Mouse (Mus musculus): ENCODE results near the gene Prr5l. TPM values are rescaled to one million over a fixed set of nuclear protein-coding genes. Genes with fewer than 3 reads are reported as not detected.

Gene Prr5l
- 0.02 and 0.03 TPM in 2 replicates for polyA plus RNA-seq (2012)

DNA sequence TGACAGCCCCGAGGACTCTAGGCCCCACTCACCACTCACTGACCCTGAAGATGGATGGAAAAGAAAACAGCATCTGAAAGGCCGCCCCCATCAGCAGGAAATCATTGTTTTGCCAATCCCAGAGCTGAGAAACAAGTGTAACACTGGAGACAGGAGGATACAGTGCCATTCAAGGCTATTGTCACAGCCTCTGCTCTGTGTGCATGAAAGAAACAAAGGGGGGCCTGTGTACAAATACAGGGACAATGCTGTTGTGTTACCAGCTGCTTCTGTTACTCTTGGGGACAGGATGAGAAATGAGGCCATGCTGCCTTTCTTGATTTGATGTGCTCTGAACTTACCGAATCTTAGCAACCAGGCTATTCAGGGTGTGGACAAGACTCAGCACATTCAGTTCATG lies at the start of gene Prr5l:
Gene Prr5l, minus strand, starts transcription at position 30 of the 400 bp plus-strand sequence.
- no peak for TF ChIP-seq TAL1 (IDR thresholded peaks at IDR 0.05; ENCODE audit: low read length)
- TF ChIP-seq GATA1 (IDR thresholded peaks at IDR 0.05; ENCODE audit: low read length), result no peak

DNA sequence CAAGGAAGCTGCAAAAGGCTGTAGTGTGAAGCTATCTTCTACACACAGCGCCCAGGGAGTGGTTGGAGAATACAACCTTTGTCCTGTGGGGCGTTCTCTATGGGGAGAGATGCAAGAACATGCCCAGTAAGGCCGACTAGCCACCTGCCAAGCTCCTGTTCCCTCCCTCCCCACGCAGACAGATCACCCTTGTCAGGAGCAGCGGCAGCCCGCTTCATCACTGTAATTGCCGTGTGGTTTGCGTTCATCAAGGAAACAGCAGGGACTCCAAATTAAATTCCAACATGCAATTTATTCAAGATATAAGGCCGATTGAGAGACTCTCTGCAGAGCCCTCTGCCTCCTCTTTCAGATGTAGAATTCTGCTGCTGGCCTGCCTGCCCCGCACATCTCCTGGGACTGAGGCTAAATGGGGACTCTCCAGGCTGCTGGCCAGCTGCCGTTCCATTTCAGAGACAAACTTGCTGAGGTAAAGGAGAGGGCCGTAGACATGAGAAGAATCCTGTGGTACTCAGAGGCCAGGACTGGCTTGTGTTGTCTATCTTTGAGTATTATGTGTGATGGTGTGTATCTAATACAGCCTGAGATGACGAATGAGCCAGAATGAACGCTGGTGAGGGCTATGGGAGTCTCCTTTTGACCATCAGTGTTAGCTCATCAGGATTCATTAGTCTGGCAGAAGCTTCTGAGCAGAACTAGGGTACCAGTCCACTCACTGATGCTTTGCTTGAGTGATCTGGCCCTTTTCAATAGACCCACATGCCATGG lies 49.5 kb upstream of the Prr5l start:
- H3K4me3 ChIP-seq (replicated peaks), result no peak overlapping the region
- TF ChIP-seq GATA1 (IDR thresholded peaks at IDR 0.05; ENCODE audit: low read length), result no peak
- TF ChIP-seq TAL1 (IDR thresholded peaks at IDR 0.05; ENCODE audit: low read length), result no peak
- no peaks in the 10 kb centered on the region for H3K4me1 ChIP-seq (ENCODE audit: control insufficient read depth)
- H3K27me3 ChIP-seq (ENCODE audit: control insufficient read depth), result no peaks in the 10 kb centered on the region
- no peaks in the 10 kb centered on the region for H3K9me3 ChIP-seq (ENCODE audit: control insufficient read depth, low read length)
- no peaks in the 10 kb centered on the region for H3K36me3 ChIP-seq (ENCODE audit: control insufficient read depth)

More for the DNA sequence above, at the start of gene Prr5l:
- Histone ChIP-seq H3K4me3 (replicated peaks) (no peak within 1 kb of the TSS), H3K4me1 (ENCODE audit: control insufficient read depth) (peaks cover 25% of the 10 kb centered on the region), H3K9me3 (ENCODE audit: control insufficient read depth, low read length) (no peaks in the 10 kb centered on the region), H3K36me3 (ENCODE audit: control insufficient read depth) (no peaks in the 10 kb centered on the region), H3K27me3 (ENCODE audit: control insufficient read depth) (no peaks in the 10 kb centered on the region; the same call in 1 of the 2 replicates)

DNA sequence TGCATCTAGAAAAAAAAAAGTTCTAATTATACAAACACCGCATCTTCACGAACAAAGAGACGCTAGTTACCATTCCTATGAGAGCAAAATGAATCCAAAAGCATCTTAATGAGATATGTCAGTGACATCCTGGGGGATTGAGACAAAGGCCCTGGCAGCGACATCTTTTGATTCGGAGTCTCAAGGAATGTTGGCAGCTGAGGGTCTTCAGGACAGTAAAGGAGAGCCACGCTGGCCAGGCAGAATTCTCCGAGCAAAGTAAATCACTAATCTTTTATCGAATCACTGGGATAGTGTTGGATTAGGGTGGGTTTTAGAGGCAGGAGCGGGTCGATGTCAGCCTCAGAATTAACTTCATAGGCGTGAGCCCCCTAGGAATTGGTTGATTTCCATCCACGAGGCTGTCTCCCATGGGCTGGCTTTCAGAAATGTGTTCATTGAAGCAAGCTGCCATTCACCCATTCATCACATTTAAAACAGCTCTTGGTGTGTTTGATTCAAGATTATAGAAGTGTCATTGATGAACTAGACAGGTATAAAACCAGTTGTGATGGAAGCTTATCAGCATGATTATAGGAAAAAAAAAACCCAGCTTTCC lies 42.9 kb upstream of the Prr5l start:
- H3K9me3 ChIP-seq (ENCODE audit: control insufficient read depth, low read length), result no peaks in the 10 kb centered on the region
- no peaks in the 10 kb centered on the region for H3K36me3 ChIP-seq (ENCODE audit: control insufficient read depth)
- no peak for TF ChIP-seq GATA1 (IDR thresholded peaks at IDR 0.05; ENCODE audit: low read length)
- no peak for TF ChIP-seq TAL1 (IDR thresholded peaks at IDR 0.05; ENCODE audit: low read length)
- H3K4me3 ChIP-seq (replicated peaks), result no peak overlapping the region
- H3K27me3 ChIP-seq (ENCODE audit: control insufficient read depth), result no peaks in the 10 kb centered on the region
- H3K4me1 ChIP-seq (ENCODE audit: control insufficient read depth), result no peaks in the 10 kb centered on the region

DNA sequence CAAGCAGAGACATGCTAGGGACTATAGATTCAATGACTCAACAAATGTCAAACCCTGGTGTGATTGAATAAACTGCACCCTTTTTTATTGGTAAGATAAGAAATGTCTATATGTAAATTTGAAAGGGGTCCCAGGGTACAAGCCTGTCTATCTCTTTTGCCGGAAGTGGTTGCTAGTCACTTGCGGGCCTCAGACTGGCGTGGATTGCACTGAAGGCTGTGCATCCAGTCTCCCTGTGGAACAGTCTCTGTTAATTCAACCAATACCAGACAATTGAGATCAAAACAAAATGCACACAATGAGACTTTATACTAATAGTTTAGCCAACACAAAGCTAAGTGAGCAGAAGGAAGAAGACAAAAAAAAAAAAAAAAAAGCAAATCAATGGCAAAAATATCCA lies 42.4 kb upstream of the Prr5l start:
- no peaks in the 10 kb centered on the region for H3K36me3 ChIP-seq (ENCODE audit: control insufficient read depth)
- H3K4me3 ChIP-seq (replicated peaks), result no peak overlapping the region
- no peaks in the 10 kb centered on the region for H3K27me3 ChIP-seq (ENCODE audit: control insufficient read depth)
- H3K9me3 ChIP-seq (ENCODE audit: control insufficient read depth, low read length), result no peaks in the 10 kb centered on the region
- H3K4me1 ChIP-seq (ENCODE audit: control insufficient read depth), result no peaks in the 10 kb centered on the region
- TF ChIP-seq TAL1 (IDR thresholded peaks at IDR 0.05; ENCODE audit: low read length) (no peak), GATA1 (IDR thresholded peaks at IDR 0.05; ENCODE audit: low read length) (no peak)

DNA sequence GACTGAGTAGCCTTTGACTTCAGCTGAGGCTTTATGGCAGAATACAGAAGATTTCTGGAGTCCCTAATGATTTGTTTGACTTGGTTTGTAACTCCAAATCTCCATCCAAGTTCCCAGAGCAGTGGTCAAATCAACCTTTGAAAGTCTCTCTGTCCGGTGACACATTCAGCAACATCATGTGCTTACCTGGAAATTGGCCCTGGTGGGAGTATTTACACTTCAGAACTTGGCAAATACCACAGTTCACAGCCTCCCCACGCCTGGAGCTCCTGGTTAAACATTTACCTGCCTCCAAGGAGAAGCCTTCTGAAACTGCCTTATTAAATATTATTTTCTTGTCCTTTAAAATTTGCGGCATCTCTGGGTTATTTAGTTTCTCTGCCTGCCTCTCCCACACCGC lies 40.4 kb upstream of the Prr5l start:
- Histone ChIP-seq H3K27me3 (ENCODE audit: control insufficient read depth) (no peaks in the 10 kb centered on the region), H3K36me3 (ENCODE audit: control insufficient read depth) (no peaks in the 10 kb centered on the region), H3K4me1 (ENCODE audit: control insufficient read depth) (no peaks in the 10 kb centered on the region), H3K9me3 (ENCODE audit: control insufficient read depth, low read length) (no peaks in the 10 kb centered on the region), H3K4me3 (replicated peaks) (no peak overlapping the region)
- TF ChIP-seq GATA1 (IDR thresholded peaks at IDR 0.05; ENCODE audit: low read length) (no peak), TAL1 (IDR thresholded peaks at IDR 0.05; ENCODE audit: low read length) (no peak)

DNA sequence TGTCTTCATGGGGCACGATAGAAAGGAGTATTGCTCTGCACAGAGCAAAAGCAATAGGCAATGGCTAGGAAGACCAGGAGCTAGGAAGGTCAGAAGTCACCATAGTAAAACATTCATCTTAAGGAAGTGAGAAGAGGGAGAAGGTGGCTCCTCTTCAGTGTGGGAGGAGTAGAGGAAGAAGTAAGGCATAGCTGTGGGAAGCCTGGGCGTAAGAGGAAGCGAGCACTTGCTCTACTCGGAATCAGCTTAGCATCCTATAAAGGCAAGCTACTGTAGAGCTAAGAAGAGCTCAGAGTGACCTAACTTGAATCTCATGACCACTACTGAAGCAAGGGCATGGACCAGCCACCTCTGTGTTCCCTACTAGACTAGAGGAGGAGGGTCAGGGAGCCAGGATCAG lies 39.5 kb upstream of the Prr5l start:
- Histone ChIP-seq H3K9me3 (ENCODE audit: control insufficient read depth, low read length) (no peaks in the 10 kb centered on the region), H3K4me3 (replicated peaks) (no peak overlapping the region), H3K27me3 (ENCODE audit: control insufficient read depth) (no peaks in the 10 kb centered on the region), H3K4me1 (ENCODE audit: control insufficient read depth) (no peaks in the 10 kb centered on the region), H3K36me3 (ENCODE audit: control insufficient read depth) (no peaks in the 10 kb centered on the region)
- no peak for TF ChIP-seq TAL1 (IDR thresholded peaks at IDR 0.05; ENCODE audit: low read length)
- no peak for TF ChIP-seq GATA1 (IDR thresholded peaks at IDR 0.05; ENCODE audit: low read length)

DNA sequence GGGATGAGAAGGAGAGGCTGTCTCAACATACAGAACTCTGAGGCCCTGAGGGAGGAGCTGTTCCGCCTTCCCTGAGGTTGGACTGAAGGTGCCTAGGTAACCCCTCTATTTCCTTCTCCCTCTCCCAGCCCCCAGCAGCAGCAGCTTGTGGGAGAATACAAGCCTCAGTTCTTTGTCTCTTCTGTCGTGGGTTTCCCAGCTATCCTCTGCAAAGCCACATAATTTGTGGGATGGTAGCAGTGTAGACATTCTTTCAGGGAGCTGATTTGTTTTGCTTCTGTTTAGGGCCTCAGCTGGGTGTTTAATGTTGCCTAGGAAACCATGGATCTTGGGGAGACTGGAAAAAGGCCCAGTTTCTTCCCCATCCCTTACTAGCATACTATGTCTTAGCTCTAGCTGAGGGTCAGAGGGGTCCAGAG lies 37.3 kb upstream of the Prr5l start:
- H3K4me1 ChIP-seq (ENCODE audit: control insufficient read depth), result no peaks in the 10 kb centered on the region
- H3K9me3 ChIP-seq (ENCODE audit: control insufficient read depth, low read length), result no peaks in the 10 kb centered on the region
- no peaks in the 10 kb centered on the region for H3K27me3 ChIP-seq (ENCODE audit: control insufficient read depth)
- H3K36me3 ChIP-seq (ENCODE audit: control insufficient read depth), result no peaks in the 10 kb centered on the region
- TF ChIP-seq TAL1 (IDR thresholded peaks at IDR 0.05; ENCODE audit: low read length) (no peak), GATA1 (IDR thresholded peaks at IDR 0.05; ENCODE audit: low read length) (no peak)
- no peak overlapping the region for H3K4me3 ChIP-seq (replicated peaks)

DNA sequence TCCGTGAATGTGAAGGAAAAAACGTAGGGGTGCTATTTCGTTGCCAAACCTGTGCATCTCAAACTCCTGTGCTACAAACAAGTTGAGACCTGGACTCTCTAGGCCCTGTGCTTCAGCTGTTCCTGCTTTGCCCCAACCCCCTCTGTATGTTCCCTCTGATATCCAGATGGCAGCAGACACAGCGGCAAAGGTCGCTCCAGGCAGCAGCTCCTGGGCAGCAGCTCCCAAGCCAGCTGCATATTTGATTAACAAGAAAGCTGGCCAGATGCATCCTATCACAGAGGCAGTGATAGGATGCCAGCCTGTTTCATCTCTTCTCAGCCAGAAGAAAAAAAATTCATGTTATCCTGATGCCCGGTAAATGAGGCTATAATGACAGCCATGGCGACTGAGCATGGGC lies 35.7 kb upstream of the Prr5l start:
- H3K9me3 ChIP-seq (ENCODE audit: control insufficient read depth, low read length), result no peaks in the 10 kb centered on the region
- TF ChIP-seq TAL1 (IDR thresholded peaks at IDR 0.05; ENCODE audit: low read length) (no peak), GATA1 (IDR thresholded peaks at IDR 0.05; ENCODE audit: low read length) (no peak)
- no peaks in the 10 kb centered on the region for H3K4me1 ChIP-seq (ENCODE audit: control insufficient read depth)
- no peak overlapping the region for H3K4me3 ChIP-seq (replicated peaks)
- no peaks in the 10 kb centered on the region for H3K36me3 ChIP-seq (ENCODE audit: control insufficient read depth)
- no peaks in the 10 kb centered on the region for H3K27me3 ChIP-seq (ENCODE audit: control insufficient read depth)

DNA sequence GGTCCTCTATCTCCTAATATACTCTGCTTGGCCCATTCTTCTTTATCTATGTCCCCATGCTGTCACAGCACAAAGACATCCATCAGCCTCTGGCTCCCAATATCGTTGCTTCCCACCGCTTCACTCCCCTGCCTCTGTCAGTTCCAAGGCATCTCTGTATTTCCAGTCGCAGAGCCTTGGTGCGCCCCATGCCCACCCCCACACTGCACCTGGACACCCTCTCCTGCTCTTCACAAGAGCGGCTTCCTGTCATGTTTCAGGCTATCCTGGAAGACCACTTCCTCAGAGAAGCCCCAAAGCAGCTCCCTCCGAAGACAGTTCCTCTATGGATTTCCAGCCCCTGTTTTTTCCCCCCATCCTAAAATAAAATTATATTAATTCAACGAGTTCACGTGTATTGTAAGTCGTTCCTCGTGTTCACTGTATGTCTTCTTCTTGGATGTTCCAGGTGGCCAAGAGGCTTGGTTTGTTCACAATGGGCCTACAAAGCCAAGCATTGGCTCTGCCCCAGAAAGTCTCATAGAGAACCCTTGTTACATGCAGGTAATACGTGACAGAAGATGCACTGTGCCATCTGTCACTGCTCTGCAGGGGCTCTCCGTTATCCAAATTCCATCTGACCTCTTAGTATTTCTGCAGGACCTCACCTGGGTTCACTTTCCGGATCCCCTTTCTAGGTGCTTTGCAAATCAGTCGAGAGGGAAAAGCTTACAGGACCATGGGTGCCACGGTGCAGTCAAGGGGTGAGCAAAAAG lies 26.7 kb upstream of the Prr5l start:
- Histone ChIP-seq H3K4me3 (replicated peaks) (no peak overlapping the region), H3K27me3 (ENCODE audit: control insufficient read depth) (no peaks in the 10 kb centered on the region), H3K36me3 (ENCODE audit: control insufficient read depth) (no peaks in the 10 kb centered on the region), H3K9me3 (ENCODE audit: control insufficient read depth, low read length) (0 out of 2 replicates have a peak, but pooled peaks cover 4% of the 10 kb centered on the region), H3K4me1 (ENCODE audit: control insufficient read depth) (no peaks in the 10 kb centered on the region; the same call in 1 of the 2 replicates)
- TF ChIP-seq GATA1 (IDR thresholded peaks at IDR 0.05; ENCODE audit: low read length), result no peak
